Mouse (Mus musculus) forebrain, embryonic 13.5 days (tissue): ENCODE data around the gene Tmprss11g. TPM values are rescaled to one million over a fixed set of nuclear protein-coding genes. Genes with fewer than 3 reads are reported as not detected.

Experiments
- polyA plus RNA-seq: library from polyadenylated mRNA; unstranded; fragments of >200 nt; fragmentation: Nextera tagmentation; extraction: Ambion mirVana; gene quantifications from 2 replicates; pipeline ENCODE4 v1.2.1, GENCODE M21; 2015

Tmprss11g gene
- polyA plus RNA-seq, 1 experiment from 2014 or later, result not detected

Other genes with a start within 250 kb of the Tmprss11g start
- gene Tmprss11c, start 229.3 kb downstream of the Tmprss11g start, polyA plus RNA-seq, result not detected in 2 replicates
- gene Tmprss11d, start 145.2 kb downstream of the Tmprss11g start, polyA plus RNA-seq, result not detected in 2 replicates
- not detected in 2 replicates for gene Tmprss11a, start 49.6 kb downstream of the Tmprss11g start, polyA plus RNA-seq
- gene Tmprss11f, start 113.8 kb upstream of the Tmprss11g start, polyA plus RNA-seq, result not detected in 2 replicates
- gene Tmprss11b, start 157.8 kb upstream of the Tmprss11g start, polyA plus RNA-seq, result not detected in 2 replicates
- not detected in 2 replicates for gene Tmprss11e, start 227.2 kb upstream of the Tmprss11g start, polyA plus RNA-seq